Mouse (Mus musculus) CH12.LX (cell line): ENCODE results near the gene Cfc1. TPM values are rescaled to one million over a fixed set of nuclear protein-coding genes. Genes with fewer than 3 reads are reported as not detected.

Source experiments
- DNase-seq: peaks from one replicate; pipeline ENCODE4 v3.0.0-alpha.2; 2013; ENCODE audit errors: extremely low read depth
- H3K27ac ChIP-seq: 2 replicates; pipeline ENCODE4 v1.5.1; 2012; ENCODE audit warnings: low read depth, mild to moderate bottlenecking, control low read depth, moderate library complexity; ENCODE audit not compliant: insufficient read depth
- H3K27me3 ChIP-seq: replicated peaks from 2 replicates; pipeline ENCODE3; 2012; ENCODE audit warnings: inconsistent platforms
- H3K36me3 ChIP-seq, 2 experiments: replicated peaks in 1 of 2; 2 replicates each; pipeline versions ENCODE3 to v1.6.1; 2012; ENCODE audit warnings: inconsistent platforms in 1 of 2, low read length in 1 of 2, mild to moderate bottlenecking in 1 of 2, mixed read lengths in 1 of 2, moderate library complexity in 1 of 2; ENCODE audit not compliant: control insufficient read depth in 1 of 2, insufficient read depth in 1 of 2
- H3K4me1 ChIP-seq, 2 experiments: 2 replicates each; pipeline ENCODE4 v1.6.1; 2012; ENCODE audit warnings: inconsistent platforms in 1 of 2, moderate library complexity in 1 of 2; ENCODE audit not compliant: insufficient read depth in 2 of 2, control insufficient read depth in 1 of 2
- H3K4me2 ChIP-seq: 2 replicates; pipeline ENCODE4 v1.6.1; 2012; ENCODE audit warnings: low read depth, mild to moderate bottlenecking, control low read depth; ENCODE audit not compliant: poor library complexity, insufficient read depth, severe bottlenecking
- H3K4me3 ChIP-seq, 3 experiments: fragments of 150-350 bp in 1 of 3; sonication (generic) in 1 of 3; replicated peaks in 1 of 3; 2 replicates each; pipeline versions ENCODE3 to v1.5.1; 2011 to 2012; ENCODE audit warnings: low read depth in 2 of 3, low read length in 2 of 3, mild to moderate bottlenecking in 2 of 3, moderate library complexity in 2 of 3, control low read depth in 1 of 3, improper control_type of control experiment in 1 of 3, inconsistent platforms in 1 of 3, mixed read lengths in 1 of 3; ENCODE audit not compliant: poor library complexity in 1 of 3
- H3K79me2 ChIP-seq: replicated peaks from 2 replicates; pipeline ENCODE4 v1.6.1; 2012; ENCODE audit warnings: mild to moderate bottlenecking, moderate library complexity; ENCODE audit not compliant: control insufficient read depth, poor library complexity, insufficient read depth, severe bottlenecking; ENCODE audit errors: extremely low read depth
- H3K9ac ChIP-seq: 2 replicates; pipeline ENCODE4 v1.6.1; 2012; ENCODE audit warnings: low read depth, mild to moderate bottlenecking, control low read depth, moderate library complexity; ENCODE audit not compliant: insufficient read depth
- H3K9me3 ChIP-seq: replicated peaks from 2 replicates; pipeline ENCODE3; 2012; ENCODE audit warnings: low read length, inconsistent platforms, mixed read lengths
- CHD2 ChIP-seq: IDR thresholded peaks from 2 replicates; pipeline ENCODE4 v1.6.1; 2011; ENCODE audit warnings: low read length, improper control_type of control experiment
- EP300 ChIP-seq: IDR thresholded peaks from 2 replicates; pipeline ENCODE4 v1.6.1; 2011; ENCODE audit warnings: low read length, improper control_type of control experiment
- GABPA ChIP-seq: IDR thresholded peaks from 2 replicates; pipeline ENCODE4 v1.6.1; 2012; ENCODE audit warnings: low read depth, low read length, improper control_type of control experiment, inconsistent platforms; ENCODE audit not compliant: insufficient replicate concordance
- HCFC1 ChIP-seq: IDR thresholded peaks from 2 replicates; pipeline ENCODE4 v1.6.1; 2012; ENCODE audit warnings: low read depth, mild to moderate bottlenecking, inconsistent platforms, low read length, improper control_type of control experiment
- JUND ChIP-seq: conservative IDR thresholded peaks from 2 replicates; pipeline ENCODE4 v1.6.1; 2011; ENCODE audit warnings: low read depth, low read length, improper control_type of control experiment
- KAT2A ChIP-seq: IDR thresholded peaks from 2 replicates; pipeline ENCODE4 v1.6.1; 2012; ENCODE audit warnings: low read length, improper control_type of control experiment, inconsistent platforms; ENCODE audit not compliant: insufficient replicate concordance
- NELFE ChIP-seq: IDR thresholded peaks from 2 replicates; pipeline ENCODE4 v1.6.1; 2011; ENCODE audit warnings: low read depth, low read length, improper control_type of control experiment
- POLR2A ChIP-seq: IDR thresholded peaks from 2 replicates; pipeline ENCODE4 v1.6.1; 2011; ENCODE audit warnings: low read depth, mild to moderate bottlenecking, improper control_type of control experiment, low read length
- RAD21 ChIP-seq: IDR thresholded peaks from 2 replicates; pipeline ENCODE4 v1.6.1; 2011; ENCODE audit warnings: low read depth, mild to moderate bottlenecking, low read length, improper control_type of control experiment, moderate library complexity
- RCOR1 ChIP-seq: conservative IDR thresholded peaks from 2 replicates; pipeline ENCODE4 v1.6.1; 2012; ENCODE audit warnings: low read depth, mild to moderate bottlenecking, inconsistent platforms, low read length, improper control_type of control experiment
- SIN3A ChIP-seq: IDR thresholded peaks from 2 replicates; pipeline ENCODE4 v1.6.1; 2012; ENCODE audit warnings: low read length, improper control_type of control experiment, inconsistent platforms
- SMC3 ChIP-seq: IDR thresholded peaks from 2 replicates; pipeline ENCODE4 v1.6.1; 2011; ENCODE audit warnings: low read depth, low read length, improper control_type of control experiment
- TCF12 ChIP-seq: IDR thresholded peaks from 2 replicates; pipeline ENCODE4 v1.6.1; 2014; ENCODE audit warnings: low read depth, mild to moderate bottlenecking, inconsistent platforms, low read length, improper control_type of control experiment
- USF1 ChIP-seq: IDR thresholded peaks from 2 replicates; pipeline ENCODE4 v1.6.1; 2014; ENCODE audit warnings: low read depth, mild to moderate bottlenecking, inconsistent platforms, low read length, improper control_type of control experiment
- USF2 ChIP-seq: conservative IDR thresholded peaks from 2 replicates; pipeline ENCODE4 v1.6.1; 2011; ENCODE audit warnings: low read depth, low read length, improper control_type of control experiment
- ZC3H11A ChIP-seq: IDR thresholded peaks from 2 replicates; pipeline ENCODE4 v1.6.1; 2012; ENCODE audit warnings: low read depth, mild to moderate bottlenecking, inconsistent platforms, low read length, improper control_type of control experiment
- ZMIZ1 ChIP-seq: IDR thresholded peaks from 2 replicates; pipeline ENCODE4 v1.6.1; 2012; ENCODE audit warnings: low read depth, mild to moderate bottlenecking, inconsistent platforms, low read length, improper control_type of control experiment
- dilution Hi-C: fragments of 300-500 bp; cut with MboI; formaldehyde crosslinking; loops from 2 replicates; pipeline ENCODE4 v1.14.3; 2020; ENCODE audit warnings: low sequenced_read_pairs; ENCODE audit not compliant: extremely low pct_unique_long_range_greater_than_20kb, extremely low pct_ligation_motif_present
- in situ Hi-C: fragments of 300-500 bp; cut with MboI; formaldehyde crosslinking; loops from 3 replicates; pipeline ENCODE4 v1.14.3; 2019; ENCODE audit warnings: low sequenced_read_pairs, low pct_ligation_motif_present, low pct_unique_long_range_greater_than_20kb, mixed read lengths
- polyA plus RNA-seq: library from polyadenylated mRNA; unstranded; fragments of >175 nt; gene quantifications from 2 replicates; pipeline ENCODE4 v1.2.1, GENCODE M21; 2012; ENCODE audit warnings: low read depth; ENCODE audit not compliant: insufficient read length
- total RNA-seq, 2 experiments: library from RNA; depleted of rRNA; stranded (reverse); fragments of 300-350 nt in 1 of 2; fragments of >200 nt in 1 of 2; gene quantifications; 2 replicates each; pipeline ENCODE4 v1.2.3; 2012 to 2014

Cfc1 gene
- total and polyA plus RNA-seq, 3 experiments = not detected

DNA sequence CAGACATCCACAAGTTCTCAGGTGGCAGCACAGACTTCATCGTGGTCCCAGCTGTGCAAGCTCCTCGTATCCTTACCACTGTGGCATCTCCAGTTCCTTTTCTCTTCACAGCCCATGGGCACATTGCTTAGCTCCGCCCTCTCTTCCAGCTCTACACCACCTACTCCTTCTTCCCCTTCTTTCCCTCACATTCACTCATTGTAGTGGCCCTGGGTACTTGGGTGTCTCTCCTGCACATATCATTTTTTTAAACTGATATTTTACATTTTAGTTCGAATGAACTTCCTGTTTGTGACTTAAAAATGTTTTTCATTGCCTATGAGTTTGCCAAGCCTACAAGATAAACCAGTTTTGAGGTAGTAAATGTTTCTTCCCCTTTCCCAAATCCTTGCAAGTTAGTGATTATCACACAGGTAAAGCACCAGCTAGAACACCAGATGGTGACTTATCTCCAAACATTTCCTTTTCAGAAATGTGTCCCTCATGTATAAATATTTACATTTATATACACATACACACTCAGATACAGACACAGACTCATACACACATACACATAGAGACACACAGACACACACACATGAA, 29.4 kb upstream of the Cfc1 start:
- Histone ChIP-seq H3K27me3 (no peaks in the 10 kb centered on the region), H3K79me2 (no peaks in the 10 kb centered on the region), H3K4me1 (peaks cover 4 to 12% of the 10 kb centered on the region in 2 experiments), H3K27ac (no peak overlapping the region), H3K9me3 (peaks cover 2% of the 10 kb centered on the region), H3K36me3 (no peaks in the 10 kb centered on the region), H3K9ac (no peak overlapping the region), H3K4me3 (no peak overlapping the region), H3K4me2 (no peak overlapping the region)
- DNase-seq = no peak
- in situ Hi-C loops = no loop called here
- dilution Hi-C loops = no loop called here
- TF ChIP-seq USF2 (no peak), EP300 (no peak), RCOR1 (no peak), SMC3 (no peak)

DNA sequence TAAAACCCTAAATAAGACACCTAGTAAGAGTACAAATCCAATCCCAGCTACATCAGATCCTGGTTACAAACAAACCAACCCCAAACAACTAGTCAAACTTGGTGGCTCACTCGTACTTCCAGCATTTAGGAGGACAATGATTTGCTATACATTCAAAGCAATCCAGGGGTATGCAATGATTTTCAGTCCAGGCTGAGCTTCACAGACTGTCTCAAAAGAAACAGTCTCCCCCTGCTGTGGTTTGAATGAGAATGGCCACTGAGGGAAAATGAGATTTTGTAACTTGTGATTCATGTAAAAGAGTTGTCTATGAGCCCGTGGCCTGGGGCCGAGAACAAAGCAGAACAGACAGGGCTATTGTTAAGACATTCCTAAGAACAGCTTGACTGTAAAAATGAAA, 27.5 kb upstream of the Cfc1 start:
- Histone ChIP-seq H3K36me3 (no peaks in the 10 kb centered on the region), H3K9me3 (peaks cover 2% of the 10 kb centered on the region), H3K79me2 (no peaks in the 10 kb centered on the region), H3K9ac (no peak overlapping the region), H3K27ac (no peak overlapping the region), H3K4me1 (peaks cover 4 to 16% of the 10 kb centered on the region in 2 experiments), H3K27me3 (no peaks in the 10 kb centered on the region), H3K4me2 (no peak overlapping the region), H3K4me3 (no peak overlapping the region)
- TF ChIP-seq GABPA = no peak
- no peak for TF ChIP-seq TCF12
- TF ChIP-seq ZC3H11A = no peak
- no peak for TF ChIP-seq JUND
- no peak for TF ChIP-seq CHD2
- TF ChIP-seq SIN3A = no peak
- TF ChIP-seq RAD21 = no peak
- no peak for TF ChIP-seq HCFC1
- no peak for TF ChIP-seq POLR2A
- no peak for TF ChIP-seq ZMIZ1
- TF ChIP-seq USF1 = no peak
- TF ChIP-seq KAT2A = no peak
- TF ChIP-seq NELFE = no peak
- no peak for DNase-seq
- dilution Hi-C loops = no loop called here
- in situ Hi-C loops = no loop called here
